Mouse (Mus musculus) CH12.LX (cell line): Measurements from ENCODE around the gene Cldnd2.

Experiments used
- CTCF ChIP-seq, 2 experiments: IDR thresholded peaks in 1 of 2; conservative IDR thresholded peaks in 1 of 2; 2 replicates each; pipeline ENCODE4 v1.5.1; 2011 to 2012; ENCODE audit warnings: low read depth in 2 of 2, low read length in 2 of 2, improper control_type of control experiment in 1 of 2, inconsistent platforms in 1 of 2, mild to moderate bottlenecking in 1 of 2, moderate library complexity in 1 of 2
- MXI1 ChIP-seq: IDR thresholded peaks from 2 replicates; pipeline ENCODE4 v1.6.1; 2011; ENCODE audit warnings: mild to moderate bottlenecking, low read depth, low read length, improper control_type of control experiment
- NRF1 ChIP-seq: IDR thresholded peaks from 2 replicates; pipeline ENCODE4 v1.6.1; 2014; ENCODE audit warnings: low read depth, mild to moderate bottlenecking, inconsistent platforms, low read length, improper control_type of control experiment, moderate library complexity
- POLR2A ChIP-seq: IDR thresholded peaks from 2 replicates; pipeline ENCODE4 v1.6.1; 2011; ENCODE audit warnings: low read depth, mild to moderate bottlenecking, improper control_type of control experiment, low read length
- RAD21 ChIP-seq: IDR thresholded peaks from 2 replicates; pipeline ENCODE4 v1.6.1; 2011; ENCODE audit warnings: low read depth, mild to moderate bottlenecking, low read length, improper control_type of control experiment, moderate library complexity

DNA sequence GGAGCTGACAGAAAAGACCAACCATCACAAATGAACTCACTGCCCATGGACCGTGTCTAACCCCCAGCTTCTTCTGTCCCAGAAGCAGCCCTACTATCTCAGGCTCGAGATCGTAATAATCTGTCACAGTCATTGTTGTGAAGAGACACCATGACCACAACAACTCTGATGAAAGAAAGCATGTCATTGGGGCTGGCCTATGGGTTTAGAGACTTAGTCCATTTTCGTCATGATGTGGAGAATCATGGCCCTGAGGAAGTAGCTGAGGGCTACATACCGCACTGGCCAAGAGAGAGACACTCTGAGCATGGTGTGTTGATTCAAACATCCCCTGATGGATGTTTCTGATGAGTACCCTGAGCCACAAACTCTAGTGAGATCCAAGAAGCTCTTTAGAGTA is 5.9 kb upstream of the Cldnd2 start:
- TF ChIP-seq RAD21 (no peak), CTCF (conservative IDR thresholded peaks at IDR 0.05 in 1 of 2, IDR thresholded peaks at IDR 0.05 in 1 of 2; ENCODE audit: low read depth in 2 of 2, low read length in 2 of 2) (no peak), MXI1 (no peak), POLR2A (no peak), NRF1 (no peak)
